Mouse (Mus musculus) kidney, postnatal 36 days (tissue): ENCODE data around the gene Braf.

Experiments used
- DNase-seq, 2 experiments: peaks; one replicate each; pipeline ENCODE4 v3.0.0; 2021 to 2022; ENCODE audit warnings: mixed read lengths in 2 of 2

Braf gene

DNA sequence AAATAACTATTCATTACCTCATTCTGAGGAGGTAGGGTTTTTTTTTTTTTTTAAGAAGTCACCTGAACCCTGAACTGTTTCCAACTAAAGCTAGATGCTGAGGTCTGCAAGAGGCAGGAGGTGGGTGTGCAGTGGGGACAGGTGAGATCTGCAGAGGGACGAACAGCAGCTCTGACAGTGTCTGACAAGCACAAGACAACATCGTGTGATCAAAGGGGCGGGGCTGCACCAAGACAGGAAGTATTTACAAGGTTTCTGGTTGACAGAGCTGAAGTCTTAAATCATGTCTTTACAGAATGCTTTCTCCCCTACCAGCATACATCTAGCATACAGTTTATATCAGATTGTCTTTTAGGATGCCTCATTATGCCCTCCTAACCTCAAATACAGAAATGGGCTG lies 118.4 kb downstream of the Braf start:
- DNase-seq: peak; percentile 25 to 53

DNA sequence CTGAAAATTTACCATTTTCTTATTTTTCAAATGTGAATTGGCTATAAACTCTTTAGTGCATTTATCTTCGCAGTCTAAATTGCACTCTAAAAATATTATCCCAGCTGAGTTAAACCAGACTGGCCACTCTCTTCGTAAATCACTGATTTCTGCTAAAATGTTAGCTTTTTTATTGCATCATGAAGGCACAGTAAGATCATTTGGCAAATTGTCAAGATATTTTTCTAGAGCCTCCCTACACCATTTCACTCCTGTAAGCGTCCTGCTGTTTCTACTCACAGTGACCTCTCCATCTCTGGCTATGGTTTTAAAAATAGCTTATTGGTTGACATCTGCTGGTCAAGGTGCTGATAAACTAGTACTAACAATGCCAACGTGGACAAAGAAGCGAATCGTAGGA lies 119.2 kb downstream of the Braf start:
- no peak for DNase-seq

DNA sequence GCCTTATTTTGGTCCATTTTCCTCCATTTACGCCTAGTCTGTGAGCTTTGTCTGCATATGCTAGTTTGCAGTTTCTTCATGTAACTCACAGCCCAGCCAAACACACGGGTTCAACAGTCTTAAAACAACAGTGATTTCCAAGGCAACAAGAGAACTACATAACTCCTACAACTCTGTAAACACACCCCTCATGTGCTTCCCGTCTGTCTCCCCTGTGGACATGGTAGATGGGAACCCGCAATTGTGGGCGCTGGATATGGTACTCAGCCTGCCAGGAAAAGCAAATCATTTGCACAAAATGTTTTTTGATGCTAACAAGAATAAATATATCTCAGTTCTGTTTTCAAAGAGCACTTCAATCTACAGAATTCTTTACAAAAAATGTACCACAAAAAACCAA lies 120.7 kb downstream of the Braf start:
- DNase-seq: no peak

DNA sequence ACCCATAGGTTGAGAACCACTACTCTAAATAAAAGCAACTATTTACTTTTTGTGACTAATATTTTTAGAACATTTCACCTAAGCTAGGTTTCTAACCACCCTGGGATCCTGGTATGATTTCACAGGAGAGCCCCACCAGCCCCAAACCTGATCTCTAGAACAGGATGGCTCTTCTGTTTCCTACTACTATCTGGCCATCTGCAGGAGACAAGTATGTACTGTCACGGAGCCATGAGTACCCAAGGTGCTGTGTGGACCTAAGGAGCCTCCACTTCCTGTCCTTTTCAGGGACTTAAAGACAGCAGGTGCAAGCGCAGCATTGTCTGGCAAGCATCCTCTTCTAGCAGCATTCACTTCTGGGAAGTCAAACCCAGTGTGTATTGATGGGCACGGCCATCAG lies 123.4 kb downstream of the Braf start:
- no peak for DNase-seq

DNA sequence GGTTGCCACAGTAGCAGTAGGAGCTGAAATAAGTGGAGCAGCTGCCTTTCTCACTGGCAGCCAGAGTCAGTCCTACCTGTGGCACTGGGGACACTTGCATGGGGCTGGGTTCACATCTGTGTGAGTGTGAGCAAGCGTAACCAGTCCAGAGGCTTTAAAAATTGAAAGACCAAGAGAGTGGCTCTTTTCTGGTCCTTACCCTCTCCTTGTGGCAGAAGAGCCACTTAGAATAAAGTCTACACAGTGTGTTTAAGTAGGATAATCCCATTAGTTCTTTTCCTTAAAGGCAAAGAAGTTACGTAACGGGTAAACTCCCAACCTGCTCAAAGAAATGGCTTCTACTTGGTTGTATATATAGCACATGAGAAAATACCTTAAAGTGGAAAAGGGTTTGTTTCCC lies 124.4 kb downstream of the Braf start:
- no peak for DNase-seq

DNA sequence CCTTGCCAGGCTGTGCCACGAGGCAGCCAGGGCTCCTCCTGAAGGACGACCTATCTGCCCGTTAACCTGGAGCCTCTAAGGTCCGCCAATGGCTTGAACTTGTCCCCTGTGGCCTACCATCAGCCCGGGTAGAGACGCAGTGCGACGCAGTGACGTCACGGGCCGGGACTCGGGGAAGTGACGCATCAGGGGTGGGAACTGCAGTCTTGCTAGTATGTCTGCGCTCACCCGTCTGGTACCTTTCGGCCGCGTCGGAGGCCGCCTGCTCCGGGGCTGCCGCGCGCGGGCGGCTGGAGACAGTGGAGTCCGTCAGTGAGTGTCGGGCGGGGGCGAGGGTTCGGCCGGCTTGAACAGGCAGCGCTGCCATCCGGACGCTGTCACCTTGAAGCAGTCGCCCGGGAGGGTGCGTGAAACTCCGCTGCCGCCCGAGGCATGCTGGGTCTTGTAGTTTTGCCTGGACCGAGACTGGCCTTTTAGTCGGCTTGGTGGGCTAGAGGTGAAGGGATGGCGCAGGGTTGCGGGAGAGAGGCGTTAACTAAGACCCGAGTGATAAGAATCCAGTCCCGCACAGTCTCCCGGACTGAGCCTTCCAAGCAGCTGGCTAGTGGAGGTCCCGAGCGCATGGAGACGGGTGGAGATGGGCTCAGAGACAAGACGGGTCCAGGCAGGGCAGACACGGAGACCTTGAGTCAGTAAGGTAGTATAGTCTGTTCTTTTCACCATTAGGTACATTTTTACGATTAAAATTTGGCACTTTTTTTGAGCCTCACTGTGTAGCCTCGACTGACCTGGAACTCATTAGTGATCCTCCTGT lies 132.7 kb downstream of the Braf start, which contains the start of gene Ndufb2:
Ndufb2 (plus strand) TSS at position 174 of the 814 bp plus-strand sequence.
- peak; percentile 96 to 97 for DNase-seq

DNA sequence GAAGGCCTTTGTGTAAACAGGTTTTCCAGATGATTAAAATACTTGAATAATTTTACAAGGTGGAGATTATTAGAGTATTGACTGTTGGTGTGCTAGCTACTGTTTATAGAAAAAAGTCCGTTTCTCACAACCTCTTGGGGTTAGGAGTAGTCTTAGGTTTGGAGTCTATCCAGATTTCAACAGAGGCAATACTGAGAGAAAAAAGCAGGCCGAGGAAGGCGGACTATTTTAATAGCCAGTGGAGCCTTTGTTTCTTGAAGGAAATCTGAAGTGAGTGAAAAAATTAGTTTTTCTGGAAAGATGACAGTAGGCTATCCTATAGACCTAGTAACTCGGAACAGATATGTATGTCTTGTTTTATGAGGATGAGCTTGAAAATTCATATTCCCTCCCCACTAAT lies 133.8 kb downstream of the Braf start:
- DNase-seq: no peak

DNA sequence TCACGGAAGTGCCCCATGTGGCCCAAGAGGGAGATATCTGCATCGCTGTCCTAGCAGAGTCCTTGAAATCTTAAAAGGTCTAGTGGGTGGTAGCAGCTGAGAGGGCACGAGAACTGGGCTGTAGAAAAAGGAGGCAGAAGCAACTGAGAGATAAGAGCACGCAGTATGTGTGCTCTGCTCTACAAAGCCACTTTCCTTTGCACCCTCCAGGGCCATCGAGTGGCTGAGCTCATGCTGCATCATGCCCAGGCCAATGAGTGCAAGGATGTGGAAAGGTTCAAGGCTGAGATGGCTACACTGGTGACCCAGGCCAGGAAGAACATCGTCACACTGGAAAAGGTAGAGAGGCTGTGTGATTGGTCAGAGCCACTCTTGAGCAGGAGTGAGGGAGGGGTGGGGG lies 139.7 kb downstream of the Braf start, which contains the start of gene Gm42420:
Gm42420 (plus strand) TSS at position 237 of the 400 bp plus-strand sequence.
- no peak for DNase-seq

DNA sequence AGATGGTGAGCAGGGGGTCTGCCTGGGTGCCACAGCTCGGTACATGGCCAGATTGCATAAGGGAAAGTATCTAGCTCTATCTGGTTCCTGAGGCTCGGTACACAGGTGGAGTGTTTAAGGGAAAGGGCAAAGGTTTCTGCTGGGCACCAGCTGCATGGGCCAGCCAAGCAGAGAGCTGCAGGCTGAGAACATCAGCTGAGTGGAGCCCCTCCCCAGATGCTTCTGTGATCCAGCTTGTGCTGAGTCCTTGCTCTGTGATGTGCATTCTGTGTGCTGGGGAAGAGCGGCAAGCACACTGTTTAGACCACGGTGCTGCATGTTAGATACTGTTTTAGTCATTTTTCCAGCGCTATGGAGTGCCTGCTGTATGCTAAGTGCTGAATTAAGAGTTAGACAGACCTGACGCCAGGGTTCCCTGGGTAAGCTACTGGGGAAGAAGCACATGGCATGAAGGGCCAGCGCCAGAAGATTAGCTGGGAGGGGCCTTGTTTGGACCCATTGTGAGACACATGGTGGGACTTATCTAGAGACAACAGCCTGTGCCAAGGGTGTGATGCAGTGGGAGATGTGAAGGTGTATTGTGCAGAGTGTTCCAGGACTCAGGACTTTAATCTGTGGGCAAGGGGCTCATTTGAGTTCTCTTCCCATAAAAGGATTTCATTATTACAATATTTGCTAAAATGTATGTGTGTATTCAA lies 144.0 kb downstream of the Braf start:
- no peak for DNase-seq

DNA sequence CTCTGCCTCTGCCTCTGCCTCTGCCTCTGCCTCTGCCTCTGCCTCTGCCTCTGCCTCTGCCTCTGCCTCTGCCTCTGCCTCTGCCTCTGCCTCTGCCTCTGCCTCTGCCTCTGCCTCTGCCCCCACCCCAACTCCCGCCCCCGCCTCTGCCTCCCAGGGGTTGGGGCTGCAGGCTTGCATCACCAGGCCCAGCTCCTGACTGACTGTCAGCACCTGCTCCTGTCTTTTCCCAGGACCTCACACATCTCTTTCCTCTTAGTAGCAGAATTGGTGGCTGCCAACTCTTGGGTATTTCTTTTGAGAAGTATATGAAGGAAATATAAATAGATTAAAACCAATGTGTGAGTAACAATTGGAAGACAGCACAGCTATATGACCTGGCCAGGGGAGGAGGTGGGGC lies 144.7 kb downstream of the Braf start:
- DNase-seq: no peak

DNA sequence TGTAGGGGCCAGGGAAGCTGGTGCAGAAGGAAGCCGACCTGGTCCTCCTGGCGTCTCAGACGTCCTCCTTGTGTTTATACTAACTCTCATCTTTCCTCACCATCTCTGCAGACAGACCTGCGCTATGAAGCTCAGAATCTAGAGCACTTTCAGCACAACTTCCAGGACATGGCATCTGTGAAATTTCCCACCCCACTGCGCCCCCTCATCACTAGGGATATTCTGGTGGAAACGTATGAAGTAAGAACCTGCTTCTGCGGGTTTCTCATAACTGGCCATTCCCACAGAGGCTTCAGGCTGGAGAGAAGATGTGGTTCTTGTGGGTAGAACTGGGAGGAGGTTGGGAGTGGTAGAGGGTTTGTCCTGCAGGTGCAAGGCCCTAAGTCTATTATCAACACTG lies 145.7 kb downstream of the Braf start:
- DNase-seq: no peak

DNA sequence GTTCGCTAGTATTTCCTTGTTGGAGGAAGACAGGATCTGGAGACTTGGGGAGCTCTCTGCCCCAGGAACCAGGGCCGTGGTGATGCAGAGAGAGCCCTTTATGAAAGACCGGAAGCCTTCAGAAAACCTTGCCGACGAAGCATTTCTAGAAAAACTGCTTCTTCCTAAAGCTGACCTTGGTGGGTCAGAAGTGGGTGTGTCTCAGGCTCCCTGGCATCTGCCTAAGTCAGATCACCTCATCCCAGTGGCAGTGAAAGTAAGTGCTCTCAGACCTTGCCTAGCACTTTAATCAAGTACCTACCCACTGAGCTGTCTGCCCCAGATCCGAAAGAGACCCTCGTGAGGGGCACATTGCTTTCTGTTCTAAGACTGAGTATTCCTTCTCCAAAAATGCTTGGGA lies 150.3 kb downstream of the Braf start:
- DNase-seq: no peak

DNA sequence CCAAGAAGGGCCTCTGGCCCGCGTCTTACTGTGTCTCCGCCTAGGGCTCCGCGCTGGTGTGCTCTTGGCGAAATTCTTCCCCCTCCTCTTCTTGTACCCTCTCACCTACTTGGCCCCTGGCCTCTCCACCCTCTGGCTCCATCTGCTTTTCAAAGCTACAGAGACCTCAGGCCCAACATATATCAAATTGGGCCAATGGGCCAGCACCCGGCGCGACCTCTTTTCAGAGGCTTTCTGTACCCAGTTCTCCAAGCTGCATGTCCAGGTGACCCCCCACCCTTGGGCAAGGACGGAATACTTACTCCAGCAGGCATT lies 150.8 kb downstream of the Braf start:
- DNase-seq: peak; percentile 54 to 58

DNA sequence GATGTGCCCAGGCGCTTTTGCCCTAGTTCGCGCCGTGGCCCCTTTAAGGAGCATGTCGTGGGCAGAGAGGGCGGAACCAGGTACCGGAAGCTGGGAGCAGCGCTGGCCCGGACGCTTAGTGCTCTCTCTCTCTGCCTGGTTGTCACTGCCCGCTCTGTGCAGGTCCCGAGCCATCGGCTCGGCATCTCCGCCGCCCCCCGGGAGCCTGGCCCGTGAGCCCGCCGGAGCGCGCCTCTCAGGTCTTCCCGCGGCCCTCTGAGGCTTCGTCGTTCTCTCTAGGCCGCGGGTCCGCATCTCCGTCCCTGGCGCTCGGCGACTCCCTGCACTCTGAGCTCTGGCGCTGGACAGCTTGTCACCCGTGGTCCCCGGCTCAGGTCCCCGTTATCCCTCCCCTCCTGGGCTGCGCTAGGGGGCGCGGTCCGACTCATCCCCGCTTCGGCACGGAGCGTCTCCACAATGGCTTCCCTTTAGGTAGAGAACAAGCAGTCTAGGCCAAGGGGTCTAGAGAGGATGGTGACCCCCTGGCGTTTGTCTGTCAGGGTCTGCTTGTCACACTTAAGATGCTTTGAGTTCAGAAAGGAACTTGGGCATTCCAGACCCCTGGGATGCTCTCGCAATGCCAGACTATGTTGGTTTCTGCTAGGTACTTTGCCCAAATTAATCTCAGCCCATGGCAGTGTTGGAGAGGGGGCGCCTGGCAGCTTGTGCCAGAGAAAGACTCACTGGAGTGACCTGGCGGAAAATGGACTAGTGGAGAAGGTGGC lies 151.3 kb downstream of the Braf start, which contains the start of gene Adck2:
Adck2 (plus strand) TSS at position 83 of the 764 bp plus-strand sequence.
- DNase-seq: peak; percentile 87 to 89

DNA sequence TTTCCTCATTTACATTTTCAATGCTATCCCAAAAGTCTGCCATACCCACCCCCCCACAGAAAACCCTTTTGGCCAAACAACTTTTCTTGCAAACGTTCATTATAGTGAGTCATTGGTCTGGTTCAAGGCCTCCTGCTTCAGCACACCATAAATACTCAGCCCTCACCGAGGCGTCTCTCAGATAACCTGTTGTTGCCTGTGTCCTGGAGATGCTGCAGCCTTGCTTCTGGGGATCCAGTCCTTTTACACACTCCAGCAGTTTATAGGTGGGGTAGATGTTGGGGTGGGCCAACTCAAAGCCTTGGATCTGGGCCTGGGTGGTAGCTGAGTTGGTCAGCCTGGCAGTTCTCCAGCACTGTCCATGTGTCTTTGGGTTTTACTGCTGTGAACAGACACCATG lies 154.8 kb downstream of the Braf start:
- no peak for DNase-seq

DNA sequence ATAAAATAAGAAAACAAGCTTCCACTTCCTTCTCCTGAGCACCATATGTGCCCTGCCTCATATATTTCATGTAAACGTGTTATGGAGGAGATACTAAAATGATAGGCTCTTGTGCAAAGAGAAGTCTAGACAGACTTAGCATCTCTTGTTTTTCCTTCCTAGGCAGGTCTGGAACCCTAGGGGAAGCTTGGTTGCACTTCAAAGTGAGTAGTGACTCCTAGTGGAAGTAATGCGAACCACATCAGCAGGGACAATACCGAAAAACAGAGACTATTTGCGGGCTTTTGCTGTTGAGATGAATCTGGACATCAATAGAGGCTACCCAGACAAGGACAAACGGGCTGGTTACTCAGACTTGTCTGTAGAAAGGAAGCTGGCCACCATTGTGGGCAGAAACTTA lies 157.7 kb downstream of the Braf start:
- peak; percentile 44 to 52 for DNase-seq

DNA sequence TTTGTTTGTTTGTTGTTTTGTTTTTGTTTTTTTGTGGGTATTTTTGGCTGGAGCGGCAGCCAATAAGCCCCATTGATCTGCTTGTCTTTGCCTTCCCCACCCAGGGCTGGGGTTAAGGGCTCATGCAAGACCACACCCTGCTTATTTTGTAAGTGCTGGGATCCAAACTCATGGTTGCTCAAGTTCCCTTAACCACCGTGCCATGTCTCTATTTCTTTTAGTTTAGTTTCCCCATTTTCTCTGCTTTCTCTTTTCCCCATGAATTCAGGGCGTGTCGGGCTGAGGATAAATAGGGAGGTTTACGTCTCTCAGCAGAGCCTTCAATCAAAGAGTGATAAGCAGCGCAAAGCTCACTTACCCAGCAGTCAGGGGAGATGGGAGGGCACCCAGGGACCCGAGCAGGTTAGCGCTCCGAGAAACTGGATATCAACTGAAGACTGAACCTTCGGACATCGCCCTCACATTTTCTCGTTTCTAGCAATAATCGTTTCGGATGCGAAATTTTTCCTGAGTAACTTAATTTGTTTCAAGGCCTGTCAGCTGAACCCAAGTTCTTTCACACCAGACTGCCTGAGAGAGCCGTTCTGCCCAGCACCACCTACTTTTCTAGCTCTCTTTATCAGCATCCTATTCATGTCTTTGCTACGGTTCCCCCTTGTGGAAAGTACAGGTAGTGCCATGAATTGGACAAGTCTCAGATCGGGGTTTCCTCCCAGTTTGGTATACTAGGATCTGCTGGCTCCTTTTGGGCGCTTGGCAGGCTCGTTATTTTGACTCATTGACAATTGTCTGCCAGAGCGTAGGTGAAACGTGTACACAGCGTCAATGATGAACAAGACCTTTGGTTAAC lies 162.9 kb downstream of the Braf start:
- DNase-seq: peak; percentile 84 to 87

DNA sequence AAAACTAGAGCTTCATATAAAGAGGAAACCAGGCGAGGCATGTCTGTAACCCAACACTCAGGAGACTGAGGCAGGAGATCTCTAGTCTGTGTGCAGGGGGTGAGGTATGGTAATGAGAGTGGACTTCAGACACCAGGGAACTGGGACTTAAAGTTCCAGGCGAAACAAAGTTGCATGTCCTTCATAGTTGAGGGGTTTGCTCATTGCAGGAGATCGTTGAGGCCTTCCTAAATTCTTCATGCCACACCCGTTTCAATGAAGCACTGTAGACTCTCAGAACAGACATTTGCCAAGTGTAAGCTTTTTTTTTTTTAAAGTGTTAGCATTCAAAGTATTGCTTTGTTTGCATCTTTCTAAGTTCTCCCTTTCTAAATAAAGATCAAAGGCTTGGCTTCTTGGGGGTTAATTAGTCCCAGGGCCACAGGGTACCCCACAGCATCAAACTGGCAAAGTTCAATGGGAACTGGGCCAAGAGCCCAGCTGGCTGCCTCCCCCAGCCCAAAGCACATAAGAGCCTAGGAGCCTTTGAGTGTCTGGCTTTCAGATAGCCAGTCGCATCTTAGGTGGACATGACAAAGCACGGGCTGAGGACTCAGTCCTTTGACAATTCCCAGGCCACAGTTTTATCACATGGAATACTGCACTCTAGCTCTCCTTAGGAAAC lies 165.9 kb downstream of the Braf start:
- peak in 1 of 2 experiments; percentile 15 for DNase-seq

DNA sequence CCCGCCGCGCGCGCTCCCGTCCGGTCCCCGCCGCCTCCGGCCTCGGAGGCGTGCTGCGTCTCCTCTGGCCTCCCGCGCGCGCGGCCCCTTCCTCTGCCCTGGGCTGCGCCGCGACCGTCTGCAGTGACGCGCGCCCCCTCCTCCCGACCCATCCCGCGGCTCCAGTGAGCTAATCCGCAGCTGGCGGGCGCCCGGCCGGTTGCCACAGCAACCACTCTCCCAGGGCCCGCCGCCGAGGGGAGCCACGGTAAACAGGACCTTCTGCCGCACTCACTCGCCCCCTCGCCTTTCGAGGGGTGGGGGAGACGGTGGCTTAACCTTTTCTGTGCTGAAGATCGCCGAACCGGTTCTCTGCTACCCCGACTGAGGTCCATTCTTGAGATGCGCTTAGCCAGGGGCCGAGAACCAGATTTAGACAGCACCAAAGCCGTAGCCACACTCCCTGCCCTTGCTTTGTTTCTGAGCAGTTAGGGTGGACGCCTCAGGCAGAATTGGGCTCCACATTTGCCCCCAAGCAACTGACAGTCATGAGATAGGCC lies 167.5 kb downstream of the Braf start, which contains the start of gene Dennd2a:
Dennd2a (minus strand) TSS at position 145 of the 539 bp plus-strand sequence.
- DNase-seq: peak in 1 of 2 experiments; percentile 77

DNA sequence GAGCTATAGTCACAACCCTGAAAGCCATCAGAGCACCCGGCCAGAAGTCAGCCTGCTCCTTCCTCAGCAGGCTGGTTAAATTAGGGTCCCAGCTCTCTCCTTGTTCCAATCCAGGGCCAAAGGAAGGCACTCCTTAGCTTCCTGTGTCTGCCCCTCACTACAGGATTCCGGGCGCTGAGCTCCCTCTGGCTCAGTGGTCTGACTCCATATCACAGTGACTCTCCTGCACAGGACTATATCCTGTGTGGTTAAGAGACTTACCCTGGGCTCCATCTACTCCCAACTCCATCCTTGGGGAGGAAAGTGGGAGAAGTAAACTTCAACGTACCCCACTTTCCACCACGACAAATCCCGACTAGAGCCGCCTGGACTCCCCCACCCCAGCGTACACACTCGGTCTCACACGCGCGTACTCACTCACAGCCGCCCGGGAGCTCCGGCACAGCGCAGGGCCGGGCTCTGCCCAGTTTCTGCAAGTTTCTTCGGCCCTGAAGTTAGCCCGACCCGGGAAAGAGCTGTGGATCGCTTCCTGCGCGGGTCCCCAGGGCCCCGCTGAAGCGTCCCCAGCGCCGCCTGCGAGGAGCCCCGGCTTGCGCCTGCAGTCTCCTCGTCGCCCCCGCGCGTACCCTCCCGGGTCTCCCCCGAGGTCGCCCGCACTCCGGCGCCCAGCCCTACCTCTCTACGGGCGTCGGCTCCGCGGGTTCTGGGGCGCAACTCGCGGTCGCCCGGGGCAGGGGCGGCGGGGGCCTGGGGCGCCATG lies 168.2 kb downstream of the Braf start:
- DNase-seq: peak in 1 of 2 experiments; percentile 57

DNA sequence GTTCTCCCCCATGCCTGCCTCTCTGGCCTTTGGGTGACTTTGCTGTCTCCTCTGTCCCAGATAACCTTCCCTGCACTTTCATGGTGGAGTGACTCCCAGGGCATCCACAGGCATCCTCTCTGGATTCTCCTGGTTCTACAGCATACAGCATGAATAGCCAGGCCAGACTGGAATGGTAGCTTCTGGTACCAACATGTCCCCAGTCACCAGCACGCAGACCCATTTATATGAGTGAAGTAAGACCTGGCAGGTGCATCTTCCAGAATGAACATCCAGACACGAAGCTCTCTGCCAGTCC lies 169.7 kb downstream of the Braf start:
- no peak for DNase-seq
